Mouse (Mus musculus): ENCODE data around the gene Olfr1432. TPM values are rescaled to one million over a fixed set of nuclear protein-coding genes. Genes with fewer than 3 reads are reported as not detected.
"Not testable (repeated sequence)": the region's sequence is repeated elsewhere in the genome, so short reads cannot be mapped to it uniquely, and the experiment has no call there.

Olfr1432 gene
- total RNA-seq (2017), result not detected in 2 replicates

- ATAC-seq (ENCODE audit: extremely low read depth, insufficient number of reproducible peaks, low FRiP score, poor library complexity, severe bottlenecking), result not testable (repeated sequence)
These were observed at the start of gene Olfr1432 for GRCm38 (mm10) chr19:12232496-12232895. Olfr1432 (minus strand) TSS chr19:12232596.

GRCm38 (mm10) chr19:12279554-12279953 is 47.2 kb upstream of the Olfr1432 start, which contains the start of gene Olfr1434:
Olfr1434 (plus strand) TSS chr19:12279854.
- ATAC-seq (ENCODE audit: extremely low read depth, insufficient number of reproducible peaks, low FRiP score, poor library complexity, severe bottlenecking), result no peak

DNA sequence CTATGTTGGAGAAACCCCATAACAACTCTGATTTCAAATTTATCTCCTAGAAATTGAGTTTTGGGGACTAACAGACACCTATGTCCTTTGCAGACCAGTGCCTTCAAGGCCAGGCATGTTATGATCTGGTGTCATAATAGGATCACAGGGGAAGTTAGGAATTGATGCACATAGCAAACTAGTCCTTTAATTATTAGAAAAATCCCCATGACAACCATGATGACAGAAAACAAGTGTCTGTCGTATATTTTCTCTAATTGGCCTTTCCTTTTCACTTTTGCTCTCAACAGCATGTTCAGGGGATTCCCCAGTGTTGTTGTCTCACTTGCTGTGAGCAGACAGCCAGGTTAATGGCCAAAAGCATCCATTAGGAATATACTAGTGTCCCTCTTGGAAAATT is 28.3 kb upstream of the Olfr1432 start, which contains the start of gene Olfr235:
TSS of gene Olfr235 (plus strand) at position 301 of the 400 bp plus-strand sequence.
- no peak for ATAC-seq (ENCODE audit: extremely low read depth, insufficient number of reproducible peaks, low FRiP score, poor library complexity, severe bottlenecking)

DNA sequence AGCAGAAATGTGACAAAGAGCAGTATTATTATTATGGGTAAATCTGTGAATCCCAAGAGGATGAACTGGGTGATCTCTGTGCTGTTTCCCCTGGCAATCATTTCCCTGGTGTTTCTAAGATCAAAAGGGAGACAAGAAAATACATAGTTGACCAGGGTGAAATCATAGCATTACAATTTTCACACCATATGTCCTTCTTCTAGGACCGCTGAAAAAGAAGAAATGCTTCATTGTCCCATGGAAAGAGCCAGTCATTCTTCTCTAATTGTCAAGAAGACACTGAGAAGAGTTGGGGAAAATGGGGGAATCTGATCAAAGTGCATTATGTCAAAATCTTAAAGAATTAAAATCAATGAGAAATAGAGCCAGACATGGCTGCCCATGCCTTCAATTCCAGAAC is 9.2 kb upstream of the Olfr1432 start, which contains the start of gene Olfr262:
TSS of gene Olfr262 (minus strand) at position 101 of the 400 bp plus-strand sequence.
- ATAC-seq (ENCODE audit: extremely low read depth, insufficient number of reproducible peaks, low FRiP score, poor library complexity, severe bottlenecking), result no peak

DNA sequence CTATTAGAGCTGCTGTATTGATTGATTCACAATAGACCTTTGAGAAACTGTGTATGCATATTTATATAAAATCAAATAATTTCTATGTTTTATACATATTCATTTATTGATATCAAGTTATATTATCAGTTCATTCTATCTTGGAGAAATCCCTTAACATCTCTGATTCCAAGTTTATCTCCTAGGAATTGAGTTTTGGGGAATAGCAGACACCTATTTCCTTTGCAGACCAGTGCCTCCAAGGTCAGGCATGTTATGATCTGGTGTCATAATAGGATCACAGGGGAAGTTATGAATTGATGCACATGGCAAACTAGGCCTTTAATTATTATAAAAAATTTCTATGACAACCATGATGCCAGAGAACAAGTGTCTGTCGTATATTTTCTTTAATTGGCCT is 32.1 kb downstream of the Olfr1432 start, which contains the start of gene Olfr1431:
TSS of gene Olfr1431 (plus strand) at position 301 of the 400 bp plus-strand sequence.
- ATAC-seq (ENCODE audit: extremely low read depth, insufficient number of reproducible peaks, low FRiP score, poor library complexity, severe bottlenecking), result no peak

DNA sequence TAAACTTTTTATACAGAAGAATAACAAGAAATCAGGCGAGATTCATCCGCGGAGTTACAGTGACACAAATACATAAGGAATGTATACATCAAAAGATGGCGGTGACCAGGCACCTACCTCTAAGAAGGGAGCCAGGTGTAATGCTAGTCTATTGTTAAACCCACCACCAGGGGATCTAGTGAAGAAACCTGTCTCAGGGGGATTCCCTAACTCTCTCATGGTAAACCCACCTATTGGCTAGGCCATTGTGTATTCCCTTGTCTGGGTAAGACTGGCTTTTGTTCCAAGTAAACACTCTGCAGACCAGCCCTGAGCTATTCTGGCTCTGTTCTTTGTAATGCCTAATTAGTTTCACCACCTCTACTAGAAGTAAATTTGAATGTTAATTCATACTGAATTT is 33.3 kb downstream of the Olfr1432 start:
- ATAC-seq (ENCODE audit: extremely low read depth, insufficient number of reproducible peaks, low FRiP score, poor library complexity, severe bottlenecking), result not testable (repeated sequence)

Other genes starting within 250 kb of the Olfr1432 start
- not detected in 2 replicates for gene Olfr1423, start 191.3 kb downstream of the Olfr1432 start, total RNA-seq (2017)
- gene Olfr1424, start 169.9 kb downstream of the Olfr1432 start, total RNA-seq (2017), result not detected in 2 replicates
- 1.3 TPM in 1 of 2 replicates, not detected in the other for gene Olfr1425, start 154.9 kb downstream of the Olfr1432 start, total RNA-seq (2017)
- not detected in 2 replicates for gene Olfr1426, start 140.6 kb downstream of the Olfr1432 start, total RNA-seq (2017)
- gene Olfr1427, start 129.3 kb downstream of the Olfr1432 start, total RNA-seq (2017), result not detected in 2 replicates
- not detected in 2 replicates for gene Olfr1428, start 116.7 kb downstream of the Olfr1432 start, total RNA-seq (2017)
- gene Olfr76, start 109.4 kb downstream of the Olfr1432 start, total RNA-seq (2017), result not detected in 2 replicates
- not detected in 2 replicates for gene Olfr1555-ps1, start 62.5 kb downstream of the Olfr1432 start, total RNA-seq (2017)
- gene Olfr1431, start 32.0 kb downstream of the Olfr1432 start, total RNA-seq (2017), result not detected in 2 replicates
- gene Olfr262, start 9.1 kb upstream of the Olfr1432 start, total RNA-seq (2017), result not detected in 2 replicates
- gene Olfr235, start 28.4 kb upstream of the Olfr1432 start, total RNA-seq (2017), result 0.12 TPM in 1 of 2 replicates, not detected in the other
- gene Olfr1434, start 47.3 kb upstream of the Olfr1432 start, total RNA-seq (2017), result not detected in 2 replicates
- not detected in 2 replicates for gene Olfr1436, start 66.5 kb upstream of the Olfr1432 start, total RNA-seq (2017)
- gene Olfr1437, start 92.5 kb upstream of the Olfr1432 start, total RNA-seq (2017), result 0.12 TPM in 1 of 2 replicates, not detected in the other
- not detected in 2 replicates for gene Olfr1438-ps1, start 103.3 kb upstream of the Olfr1432 start, total RNA-seq (2017)
- not detected in 2 replicates for gene Olfr1440, start 154.7 kb upstream of the Olfr1432 start, total RNA-seq (2017)
- not detected in 2 replicates for gene Olfr1441, start 184.8 kb upstream of the Olfr1432 start, total RNA-seq (2017)
- not detected in 2 replicates for gene Pfpl, start 195.3 kb upstream of the Olfr1432 start, total RNA-seq (2017)
- gene Mpeg1, start 228.2 kb upstream of the Olfr1432 start, total RNA-seq (2017), result 276 and 282 TPM in 2 replicates

Data from neutrophil, adult 5-6 weeks (primary cell).